Mouse (Mus musculus): ENCODE measurements around the gene Ly6g6c. TPM values are rescaled to one million over a fixed set of nuclear protein-coding genes. Genes with fewer than 3 reads are reported as not detected.

The Ly6g6c gene
- total RNA-seq, 2 experiments from 2014 or later: 0.39 TPM; not detected in 1

- no peak for DNase-seq (ENCODE audit: low spot score in 2 of 2)
Observed at GRCm38 (mm10) chr17:35104079-35104478, 38.9 kb downstream of the Ly6g6c start.

GRCm38 (mm10) chr17:35104754-35105153 is 39.6 kb downstream of the Ly6g6c start:
- DNase-seq (ENCODE audit: low spot score in 2 of 2): no peak

- no peak for DNase-seq (ENCODE audit: low spot score in 2 of 2)
Observed at GRCm38 (mm10) chr17:35105740-35106389, 40.7 kb downstream of the Ly6g6c start.

GRCm38 (mm10) chr17:35106522-35106921 is 41.3 kb downstream of the Ly6g6c start:
- DNase-seq (ENCODE audit: low spot score in 2 of 2): no peak

- DNase-seq (ENCODE audit: low spot score in 2 of 2): no peak
Observed at GRCm38 (mm10) chr17:35108097-35108496, 42.9 kb downstream of the Ly6g6c start, which contains the start of gene Ly6g5c. Gene Ly6g5c (plus strand): TSS chr17:35108279.

GRCm38 (mm10) chr17:35111774-35112173 is 46.6 kb downstream of the Ly6g6c start:
- no peak for DNase-seq (ENCODE audit: low spot score in 2 of 2)

- DNase-seq (ENCODE audit: low spot score in 2 of 2): no peak
Observed at GRCm38 (mm10) chr17:35115046-35116019, 50.1 kb downstream of the Ly6g6c start, which contains the start of gene Ly6g5b. Gene Ly6g5b (minus strand): TSS chr17:35115428.

Other genes with a start within 250 kb of the Ly6g6c start
- gene Stk19, start 228.4 kb upstream of the Ly6g6c start, total RNA-seq (2021): 10 to 100 TPM; 12.7 to 15.1 TPM
- gene Dxo, start 228.4 kb upstream of the Ly6g6c start, total RNA-seq (2021): 10 to 100 TPM; 20.4 to 22.6 TPM
- 10 to 100 TPM; 28.8 to 29.2 TPM for gene Skiv2l, start 215.2 kb upstream of the Ly6g6c start, total RNA-seq (2021)
- gene Nelfe, start 215.0 kb upstream of the Ly6g6c start, total RNA-seq (2021): 10 to 100 TPM; 25.8 to 28.0 TPM
- gene Cfb, start 202.9 kb upstream of the Ly6g6c start, total RNA-seq (2021): 1 to 10 TPM; 4.4 to 6.8 TPM
- gene Zbtb12, start 185.9 kb upstream of the Ly6g6c start, total RNA-seq (2021): 10 to 100 TPM; 10.7 to 11.4 TPM
- not detected for gene Gm20547, start 183.3 kb upstream of the Ly6g6c start, total RNA-seq (2021)
- 1 to 10 TPM; 5.3 to 8.7 TPM for gene C2, start 167.1 kb upstream of the Ly6g6c start, total RNA-seq (2021)
- 10 to 100 TPM; 80.0 to 84.2 TPM for gene Ehmt2, start 166.9 kb upstream of the Ly6g6c start, total RNA-seq (2021)
- not detected for gene Slc44a4, start 150.9 kb upstream of the Ly6g6c start, total RNA-seq (2021)
- 10 to 100 TPM; 10.8 to 10.9 TPM for gene Neu1, start 134.1 kb upstream of the Ly6g6c start, total RNA-seq (2021)
- 1 to 10 TPM; 3.7 to 4.0 TPM for gene Hspa1b, start 106.2 kb upstream of the Ly6g6c start, total RNA-seq (2021)
- gene Gm20481, start 95.5 kb upstream of the Ly6g6c start, total RNA-seq (2021): not detected
- 1 to 10 TPM; 3.2 to 4.4 TPM for gene Hspa1a, start 93.2 kb upstream of the Ly6g6c start, total RNA-seq (2021)
- gene Hspa1l, start 92.7 kb upstream of the Ly6g6c start, total RNA-seq (2021): 1 to 10 TPM; 5.8 to 6.1 TPM
- 10 to 100 TPM; 31.8 to 32.4 TPM for gene Lsm2, start 83.5 kb upstream of the Ly6g6c start, total RNA-seq (2021)
- gene Vars, start 64.4 kb upstream of the Ly6g6c start, total RNA-seq (2021): 10 to 100 TPM; 50.8 to 58.3 TPM
- 1 to 10 TPM in 1 of 2 experiments, under 1 TPM in 1; 0.96 to 1.2 TPM for gene Vwa7, start 48.8 kb upstream of the Ly6g6c start, total RNA-seq (2021)
- gene Sapcd1, start 37.4 kb upstream of the Ly6g6c start, total RNA-seq (2021): 1 to 10 TPM; 5.4 to 6.3 TPM
- gene Msh5, start 18.6 kb upstream of the Ly6g6c start, total RNA-seq (2021): 1 to 10 TPM; 4.5 to 5.4 TPM
- 10 to 100 TPM; 87.2 to 89.7 TPM for gene Clic1, start 15.4 kb upstream of the Ly6g6c start, total RNA-seq (2021)
- gene Ddah2, start 6.4 kb upstream of the Ly6g6c start, total RNA-seq (2021): 100 to 1,000 TPM; 108 to 109 TPM
- under 1 TPM; 0.29 to 0.42 TPM for gene Mpig6b, start 796 bp downstream of the Ly6g6c start, total RNA-seq (2021)
- gene Ly6g6e, start 11.5 kb downstream of the Ly6g6c start, total RNA-seq (2021): not detected
- 1 to 10 TPM in 1 of 2 experiments, under 1 TPM in 1; 0.91 to 1.2 TPM for gene Ly6g6d, start 12.7 kb downstream of the Ly6g6c start, total RNA-seq (2021)
- gene Ly6g6f, start 20.2 kb downstream of the Ly6g6c start, total RNA-seq (2021): under 1 TPM in 1 of 2 experiments, not detected in 1; 0.31 TPM
- gene Abhd16a, start 23.9 kb downstream of the Ly6g6c start, total RNA-seq (2021): 10 to 100 TPM; 67.2 to 69.3 TPM
- not detected for gene Ly6g5c, start 42.9 kb downstream of the Ly6g6c start, total RNA-seq (2021)
- 1 to 10 TPM in 1 of 2 experiments, under 1 TPM in 1; 0.44 to 1.2 TPM for gene Ly6g5b, start 50.0 kb downstream of the Ly6g6c start, total RNA-seq (2021)
- gene Gpank1, start 56.1 kb downstream of the Ly6g6c start, total RNA-seq (2021): 1 to 10 TPM; 5.6 to 7.4 TPM
- 100 to 1,000 TPM; 174 to 185 TPM for gene Csnk2b, start 56.7 kb downstream of the Ly6g6c start, total RNA-seq (2021)
- gene D17H6S53E, start 61.0 kb downstream of the Ly6g6c start, total RNA-seq (2021): 10 to 100 TPM; 20.0 to 21.0 TPM
- gene Apom, start 66.7 kb downstream of the Ly6g6c start, total RNA-seq (2021): 1 to 10 TPM in 1 of 2 experiments, not detected in 1; 1.2 TPM
- gene Bag6, start 69.8 kb downstream of the Ly6g6c start, total RNA-seq (2021): 100 to 1,000 TPM; 265 to 276 TPM
- gene Prrc2a, start 99.5 kb downstream of the Ly6g6c start, total RNA-seq (2021): 100 to 1,000 TPM; 183 to 193 TPM
- gene Aif1, start 110.7 kb downstream of the Ly6g6c start, total RNA-seq (2021): 1 to 10 TPM; 6.0 to 6.3 TPM
- 10 to 100 TPM in 1 of 2 experiments, 1 to 10 TPM in 1; 7.7 to 11.1 TPM for gene Lst1, start 123.1 kb downstream of the Ly6g6c start, total RNA-seq (2021)
- under 1 TPM; 0.74 to 0.78 TPM for gene Ltb, start 129.1 kb downstream of the Ly6g6c start, total RNA-seq (2021)
- gene Tnf, start 136.6 kb downstream of the Ly6g6c start, total RNA-seq (2021): 1 to 10 TPM; 1.1 to 1.7 TPM
- under 1 TPM; 0.31 to 0.32 TPM for gene Lta, start 140.0 kb downstream of the Ly6g6c start, total RNA-seq (2021)
- under 1 TPM in 1 of 2 experiments, not detected in 1; 0.52 TPM for gene Gm16181, start 155.4 kb downstream of the Ly6g6c start, total RNA-seq (2021)
- gene Atp6v1g2, start 168.3 kb downstream of the Ly6g6c start, total RNA-seq (2021): 1 to 10 TPM; 2.7 to 3.2 TPM
- gene Nfkbil1, start 170.4 kb downstream of the Ly6g6c start, total RNA-seq (2021): 10 to 100 TPM; 13.9 to 15.8 TPM
- gene Ddx39b, start 176.4 kb downstream of the Ly6g6c start, total RNA-seq (2021): 100 to 1,000 TPM; 219 to 233 TPM
- 10 to 100 TPM; 44.5 to 55.8 TPM for gene H2-D1, start 197.3 kb downstream of the Ly6g6c start, total RNA-seq (2021)

Measured in gastrocnemius, postnatal 4 days (tissue).